Mouse (Mus musculus): ENCODE results near the gene Slc24a3.

GRCm38 (mm10) chr2:145397456-145398206 is 230.1 kb downstream of the Slc24a3 start:
- no peak for TF ChIP-seq CTCF (IDR thresholded peaks at IDR 0.05; ENCODE audit: insufficient read depth, low read depth, low read length)
- TF ChIP-seq POLR2A (IDR thresholded peaks at IDR 0.05; ENCODE audit: insufficient read depth, low read depth, low read length), result no peak
